Mouse (Mus musculus) kidney, adult 2 months (tissue): Measurements from ENCODE around the gene Cryga.

Experiments used
- CTCF ChIP-seq: fragments of 200-500 bp; conservative IDR thresholded peaks from 2 replicates; pipeline ENCODE4 v1.5.1; 2011; ENCODE audit warnings: low read depth, mild to moderate bottlenecking, control low read depth, low read length, moderate library complexity, mixed read lengths; ENCODE audit not compliant: insufficient read depth, insufficient read length
- POLR2A ChIP-seq: fragments of 200-500 bp; IDR thresholded peaks from one replicate; pipeline ENCODE4 v1.6.1; 2011; ENCODE audit warnings: low read depth, low read length, control low read depth

GRCm38 (mm10) chr1:65051696-65052095 lies 51.5 kb downstream of the Cryga start:
- no peak for TF ChIP-seq POLR2A
- TF ChIP-seq CTCF: no peak
